Mouse (Mus musculus): ENCODE results near the gene Milr1.

- TF ChIP-seq CTCF (IDR thresholded peaks at IDR 0.05; ENCODE audit: low read depth): no peak
- TF ChIP-seq EP300 (IDR thresholded peaks at IDR 0.05; ENCODE audit: low read depth): no peak
Measured at GRCm38 (mm10) chr11:106728402-106729366, 22.3 kb upstream of the Milr1 start.
